ENCODE assay signal across 8 mouse cellular contexts in genomic region chr5:66546969-66547511, GRCm38 (mm10).
DNase-seq lines count a peak whose midpoint lies in the region; ATAC-seq and TF ChIP-seq lines count a peak whose summit lies in the region.

No protein-coding gene starts in this region.

- no peak for ATAC-seq in midbrain, embryonic 13.5 days
- peak; percentile 44 for ATAC-seq in hindbrain, embryonic 16.5 days
- ATAC-seq in midbrain, postnatal 0 days (ENCODE audit: low FRiP score), result no peak
- ATAC-seq in activated CD4-positive, CD25-positive, alpha-beta regulatory T cell, adult 4 months, result no peak

- H3K9ac ChIP-seq in midbrain, embryonic 13.5 days (replicated peaks), result no peak overlapping the region
- H3K9ac ChIP-seq in hindbrain, embryonic 16.5 days (ENCODE audit: low read depth, low read length), result no peak overlapping the region
- no peak overlapping the region for H3K9ac ChIP-seq in midbrain, postnatal 0 days (replicated peaks; ENCODE audit: low read length, poor library complexity, severe bottlenecking)

- DNase-seq in midbrain, embryonic 10.5 days (ENCODE audit: low spot score), result no peak
- DNase-seq in gastrocnemius, adult 2 months, result peak; percentile 54
- peak; percentile 50 for DNase-seq in midbrain, postnatal 0 days (ENCODE audit: low spot score)
- no peak for DNase-seq in spleen, adult 18-20 months
- no peak for DNase-seq in cerebellum, adult 18-20 months

- H3K4me2 ChIP-seq in midbrain, embryonic 13.5 days (replicated peaks), result no peak overlapping the region
- H3K4me2 ChIP-seq in hindbrain, embryonic 16.5 days (ENCODE audit: low read length), result no peak overlapping the region
- no peak overlapping the region for H3K4me2 ChIP-seq in midbrain, postnatal 0 days (ENCODE audit: low read depth, low read length, poor library complexity, severe bottlenecking)

- peaks cover 17% of the 10 kb centered on the region for H3K9me3 ChIP-seq in midbrain, embryonic 10.5 days (replicated peaks)
- peaks cover 11% of the 10 kb centered on the region for H3K9me3 ChIP-seq in midbrain, embryonic 13.5 days
- H3K9me3 ChIP-seq in hindbrain, embryonic 16.5 days (ENCODE audit: control insufficient read depth, low read length), result no peaks in the 10 kb centered on the region
- no peaks in the 10 kb centered on the region for H3K9me3 ChIP-seq in midbrain, postnatal 0 days (ENCODE audit: low read length)

- intact Hi-C loops in gastrocnemius, adult 2 months (cut with DNase I), result no loop called here

- peaks cover 44% of the 10 kb centered on the region for H3K4me1 ChIP-seq in midbrain, embryonic 10.5 days
- peaks cover 29% of the 10 kb centered on the region for H3K4me1 ChIP-seq in midbrain, embryonic 13.5 days (replicated peaks)
- peaks cover 10% of the 10 kb centered on the region for H3K4me1 ChIP-seq in hindbrain, embryonic 16.5 days (ENCODE audit: control insufficient read depth, insufficient read depth, low read depth, low read length)
- 0 out of 2 replicates have a peak, but pooled peaks cover 9% of the 10 kb centered on the region for H3K4me1 ChIP-seq in midbrain, postnatal 0 days (ENCODE audit: insufficient read depth, low read length)

- no peak overlapping the region for H3K4me3 ChIP-seq in midbrain, embryonic 10.5 days
- no peak overlapping the region for H3K4me3 ChIP-seq in midbrain, embryonic 13.5 days (replicated peaks)
- H3K4me3 ChIP-seq in gastrocnemius, adult 2 months, result no peak overlapping the region
- no peak overlapping the region for H3K4me3 ChIP-seq in hindbrain, embryonic 16.5 days (ENCODE audit: low read length)
- no peak overlapping the region for H3K4me3 ChIP-seq in midbrain, postnatal 0 days (ENCODE audit: low read depth, low read length)

- TF ChIP-seq CTCF in gastrocnemius, adult 2 months (IDR thresholded peaks at IDR 0.05), result no peak
- no peak for TF ChIP-seq CTCF in midbrain, postnatal 0 days (IDR thresholded peaks at IDR 0.05)

- H3K27me3 ChIP-seq in midbrain, embryonic 10.5 days (ENCODE audit: low read depth, poor library complexity, severe bottlenecking), result no peaks in the 10 kb centered on the region
- H3K27me3 ChIP-seq in midbrain, embryonic 13.5 days, result no peaks in the 10 kb centered on the region
- H3K27me3 ChIP-seq in hindbrain, embryonic 16.5 days (replicated peaks; ENCODE audit: control insufficient read depth, insufficient read depth, low read length), result no peaks in the 10 kb centered on the region
- no peaks in the 10 kb centered on the region for H3K27me3 ChIP-seq in midbrain, postnatal 0 days (ENCODE audit: insufficient read depth, low read length)

- peak overlapping the region; percentile 87 for H3K27ac ChIP-seq in midbrain, embryonic 10.5 days (replicated peaks)
- H3K27ac ChIP-seq in midbrain, embryonic 13.5 days, result no peak overlapping the region
- H3K27ac ChIP-seq in gastrocnemius, adult 2 months, result peak overlapping the region; percentile 80
- peak overlapping the region; percentile 55; the same call in 1 of the 2 replicates for H3K27ac ChIP-seq in hindbrain, embryonic 16.5 days (ENCODE audit: low read depth, low read length)
- H3K27ac ChIP-seq in midbrain, postnatal 0 days (ENCODE audit: low read depth, low read length), result no peak overlapping the region

- 92% methylated on average over 12 of the region's 12 CpGs for WGBS in midbrain, embryonic 10.5 days
- WGBS in midbrain, embryonic 13.5 days, result 85% methylated on average over 12 of the region's 12 CpGs
- WGBS in hindbrain, embryonic 16.5 days, result 62% methylated on average over 12 of the region's 12 CpGs
- WGBS in midbrain, postnatal 0 days, result 77% methylated on average over 12 of the region's 12 CpGs

- H3K36me3 ChIP-seq in midbrain, embryonic 10.5 days, result peaks cover 18% of the 10 kb centered on the region; the same call in 1 of the 2 replicates
- H3K36me3 ChIP-seq in midbrain, embryonic 13.5 days, result peaks cover 4% of the 10 kb centered on the region; the same call in 1 of the 2 replicates
- no peaks in the 10 kb centered on the region for H3K36me3 ChIP-seq in hindbrain, embryonic 16.5 days (ENCODE audit: control insufficient read depth, insufficient read depth, low read length)
- no peaks in the 10 kb centered on the region for H3K36me3 ChIP-seq in midbrain, postnatal 0 days (ENCODE audit: insufficient read depth, low read length)

Comparison
In these comparisons a context has a peak if more than half of its experiments do, and no peak if none do; other contexts are left out.
1. DNase-seq: peak in gastrocnemius, adult 2 months (single experiment) and midbrain, postnatal 0 days (single experiment); none in midbrain, embryonic 10.5 days (single experiment), spleen, adult 18-20 months (0 of 2) and cerebellum, adult 18-20 months (0 of 2).
2. H3K27ac ChIP-seq: peak in midbrain, embryonic 10.5 days (single experiment), gastrocnemius, adult 2 months (single experiment) and hindbrain, embryonic 16.5 days (single experiment); none in midbrain, embryonic 13.5 days (single experiment) and midbrain, postnatal 0 days (single experiment).